Mouse (Mus musculus): ENCODE results near the gene Tmem223. TPM values are rescaled to one million over a fixed set of nuclear protein-coding genes. Genes with fewer than 3 reads are reported as not detected.
"Not testable (repeated sequence)": the region's sequence is repeated elsewhere in the genome, so short reads cannot be mapped to it uniquely, and the experiment has no call there.

Gene Tmem223
- polyA plus RNA-seq, 1 experiment from 2014 or later, result 232 TPM

DNA sequence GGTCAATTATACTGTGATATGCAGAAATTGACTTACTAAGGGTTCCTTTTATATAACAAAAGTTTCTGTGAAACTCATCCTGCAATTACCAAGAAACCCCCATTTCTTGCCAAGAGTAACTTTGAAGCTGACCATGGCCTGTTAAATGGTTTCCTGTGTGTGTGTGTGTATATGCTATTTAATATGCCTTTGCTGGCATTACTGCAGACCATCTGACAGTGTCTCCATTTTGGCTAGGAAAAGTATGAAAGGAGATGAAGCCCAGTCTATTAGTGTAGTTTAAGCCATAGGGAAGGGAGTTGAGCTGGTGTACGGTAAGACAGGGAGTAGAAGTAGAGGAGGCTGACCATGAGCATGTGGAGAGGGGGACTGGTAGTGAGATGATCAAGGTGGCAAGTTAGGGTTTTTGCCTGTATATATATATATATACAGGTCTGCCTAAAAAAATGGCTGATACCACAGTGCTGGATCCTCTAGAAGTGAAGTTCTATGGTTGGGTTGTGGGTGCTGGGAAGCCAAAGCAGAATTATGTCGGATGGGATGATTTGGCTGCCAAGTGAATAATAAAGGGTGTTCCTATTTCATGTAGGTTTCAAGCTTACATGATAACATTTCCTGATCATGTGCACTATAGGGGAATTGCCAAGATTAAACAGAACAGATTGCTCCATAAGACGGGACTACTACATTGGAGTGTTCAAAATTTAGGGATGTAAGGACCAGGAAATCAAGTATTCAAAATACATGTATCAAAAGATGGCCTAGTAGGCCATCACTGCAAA, 44.0 kb upstream of the Tmem223 start:
- H3K4me2 ChIP-seq (replicated peaks; ENCODE audit: low read depth, low read length), result peak overlapping the region; percentile 70; the same call in 1 of the 2 replicates
- 24% methylated on average over 3 of the region's 3 CpGs for WGBS
- H3K4me3 ChIP-seq (ENCODE audit: low read length), result no peak overlapping the region; the same call in 1 of the 2 replicates

DNA sequence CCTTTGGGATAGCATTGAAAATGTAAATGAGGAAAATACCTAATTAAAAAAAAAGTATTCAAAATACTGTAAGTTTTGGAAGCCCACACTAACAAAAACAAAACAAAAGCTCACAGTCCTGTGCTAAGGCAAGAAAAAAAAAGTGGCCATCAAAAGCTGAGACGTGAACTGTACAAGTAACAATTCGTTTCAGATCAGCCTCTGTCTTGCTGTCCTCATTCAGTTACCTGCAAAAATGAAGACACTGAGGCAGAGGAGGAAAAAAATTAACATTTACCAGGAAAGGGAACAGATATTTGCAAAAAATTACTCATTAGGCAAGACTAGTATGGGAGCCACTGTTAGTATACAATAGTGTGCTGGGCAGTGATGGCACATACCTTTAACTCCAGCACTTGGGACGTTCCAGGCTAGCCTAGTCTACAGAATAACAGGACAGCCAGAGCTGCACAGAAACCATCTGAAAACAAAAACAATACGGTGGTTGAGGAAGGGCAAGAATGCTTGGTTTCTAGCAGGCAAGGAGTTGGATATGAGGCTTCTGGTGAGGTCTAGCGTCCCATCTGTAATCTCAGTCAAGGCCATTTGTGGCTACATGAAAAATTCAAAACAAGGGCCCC, 43.2 kb upstream of the Tmem223 start:
- peaks cover 32% of the 10 kb centered on the region for H3K36me3 ChIP-seq (ENCODE audit: control insufficient read depth, insufficient read depth, low read length)
- H3K4me3 ChIP-seq (ENCODE audit: low read length), result no peak overlapping the region
- H3K9ac ChIP-seq (ENCODE audit: low read depth, low read length), result no peak overlapping the region
- ATAC-seq (ENCODE audit: low FRiP score, low TSS enrichment), result no peak
- no peaks in the 10 kb centered on the region for H3K27me3 ChIP-seq (ENCODE audit: control insufficient read depth, insufficient read depth, low read length)
- WGBS, result 22% methylated on average over 5 of the region's 5 CpGs
- no peaks in the 10 kb centered on the region for H3K4me1 ChIP-seq (ENCODE audit: control insufficient read depth, insufficient read depth, low read length)
- H3K4me2 ChIP-seq (replicated peaks; ENCODE audit: low read depth, low read length), result no peak overlapping the region
- H3K9me3 ChIP-seq (ENCODE audit: control insufficient read depth, low read length), result no peaks in the 10 kb centered on the region
- H3K27ac ChIP-seq (ENCODE audit: low read depth, low read length), result no peak overlapping the region

More for the DNA sequence above, 44.0 kb upstream of the Tmem223 start:
- Histone ChIP-seq H3K9ac (ENCODE audit: low read depth, low read length) (no peak overlapping the region), H3K27ac (ENCODE audit: low read depth, low read length) (0 out of 2 replicates have a peak overlapping the region, but pooled peaks have one; percentile 1), H3K9me3 (ENCODE audit: control insufficient read depth, low read length) (no peaks in the 10 kb centered on the region), H3K36me3 (ENCODE audit: control insufficient read depth, insufficient read depth, low read length) (peaks cover 32% of the 10 kb centered on the region), H3K27me3 (ENCODE audit: control insufficient read depth, insufficient read depth, low read length) (no peaks in the 10 kb centered on the region), H3K4me1 (ENCODE audit: control insufficient read depth, insufficient read depth, low read length) (0 out of 2 replicates have a peak, but pooled peaks cover 6% of the 10 kb centered on the region)
- ATAC-seq (ENCODE audit: low FRiP score, low TSS enrichment), result no peak

DNA sequence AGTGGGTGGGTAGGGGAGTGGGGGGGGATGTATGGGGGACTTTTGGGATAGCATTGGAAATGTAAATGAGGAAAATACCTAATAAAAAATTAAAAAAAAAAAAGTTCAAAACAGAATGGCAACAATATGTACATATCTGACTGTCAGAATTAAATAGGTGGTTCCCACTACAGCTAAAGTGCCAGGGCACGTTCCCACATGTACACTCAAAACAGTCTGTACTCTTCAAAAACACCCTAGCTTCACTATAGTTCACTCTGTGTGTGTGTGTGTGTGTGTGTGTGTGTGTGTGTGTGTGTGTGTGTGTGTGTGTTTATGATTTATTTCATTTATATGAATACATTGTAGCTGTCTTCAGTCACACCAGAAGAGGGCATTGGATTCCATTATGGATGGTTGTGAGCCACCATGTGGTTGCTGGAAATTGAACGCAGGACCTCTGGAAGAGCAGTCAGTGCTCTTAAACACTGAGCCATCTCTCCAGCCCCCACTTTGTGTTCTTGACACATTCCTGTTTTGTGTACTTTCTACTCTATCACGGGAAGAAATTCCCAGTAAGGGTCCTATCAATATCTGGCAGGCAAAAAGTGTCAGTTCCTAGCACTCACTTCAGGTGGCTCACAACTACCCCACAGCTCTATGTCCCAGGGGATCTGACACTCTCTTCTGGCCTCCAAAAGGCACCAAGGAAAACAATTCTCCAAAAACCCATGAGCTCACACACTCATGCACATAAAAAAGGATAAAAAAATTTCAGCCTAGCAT, 42.3 kb upstream of the Tmem223 start:
- not testable (repeated sequence) for H3K9me3 ChIP-seq (ENCODE audit: control insufficient read depth, low read length)
- peaks cover 32% of the 10 kb centered on the region for H3K36me3 ChIP-seq (ENCODE audit: control insufficient read depth, insufficient read depth, low read length)

DNA sequence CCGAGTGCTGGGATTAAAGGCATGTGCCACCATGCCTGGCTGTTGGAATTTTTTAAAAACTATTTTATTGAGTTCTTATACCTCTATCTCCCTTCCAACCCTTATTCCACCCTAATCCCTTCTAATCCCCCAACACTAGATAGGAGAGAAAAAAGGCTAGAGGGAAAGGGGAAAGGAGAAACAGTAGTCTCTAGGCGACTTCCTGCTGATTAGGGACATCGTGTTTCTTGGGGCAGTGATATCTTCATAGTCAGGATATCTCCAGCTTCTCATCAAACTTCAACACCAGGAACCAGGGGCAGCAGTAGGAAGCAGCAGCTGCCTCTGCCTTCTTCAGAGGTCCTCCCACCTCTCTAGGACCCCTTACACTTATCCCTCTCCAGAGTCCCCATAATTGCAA, 36.5 kb upstream of the Tmem223 start:
- no peak overlapping the region for H3K4me2 ChIP-seq (replicated peaks; ENCODE audit: low read depth, low read length)
- peaks cover 4% of the 10 kb centered on the region; the same call in 1 of the 2 replicates for H3K4me1 ChIP-seq (ENCODE audit: control insufficient read depth, insufficient read depth, low read length)
- H3K9ac ChIP-seq (ENCODE audit: low read depth, low read length), result no peak overlapping the region
- no peak overlapping the region for H3K4me3 ChIP-seq (ENCODE audit: low read length)
- no peak for ATAC-seq (ENCODE audit: low FRiP score, low TSS enrichment)
- H3K27me3 ChIP-seq (ENCODE audit: control insufficient read depth, insufficient read depth, low read length), result no peaks in the 10 kb centered on the region
- H3K36me3 ChIP-seq (ENCODE audit: control insufficient read depth, insufficient read depth, low read length), result peaks cover 21% of the 10 kb centered on the region
- 70% methylated on average over 3 of the region's 3 CpGs for WGBS
- H3K27ac ChIP-seq (ENCODE audit: low read depth, low read length), result no peak overlapping the region
- H3K9me3 ChIP-seq (ENCODE audit: control insufficient read depth, low read length), result no peaks in the 10 kb centered on the region

More for the DNA sequence above, 42.3 kb upstream of the Tmem223 start:
- not testable (repeated sequence) for H3K4me1 ChIP-seq (ENCODE audit: control insufficient read depth, insufficient read depth, low read length); H3K4me2 ChIP-seq (replicated peaks; ENCODE audit: low read depth, low read length); H3K9ac ChIP-seq (ENCODE audit: low read depth, low read length); H3K4me3 ChIP-seq (ENCODE audit: low read length); ATAC-seq (ENCODE audit: low FRiP score, low TSS enrichment); H3K27ac ChIP-seq (ENCODE audit: low read depth, low read length); H3K27me3 ChIP-seq (ENCODE audit: control insufficient read depth, insufficient read depth, low read length)
- 47% methylated on average over 3 of the region's 3 CpGs for WGBS

DNA sequence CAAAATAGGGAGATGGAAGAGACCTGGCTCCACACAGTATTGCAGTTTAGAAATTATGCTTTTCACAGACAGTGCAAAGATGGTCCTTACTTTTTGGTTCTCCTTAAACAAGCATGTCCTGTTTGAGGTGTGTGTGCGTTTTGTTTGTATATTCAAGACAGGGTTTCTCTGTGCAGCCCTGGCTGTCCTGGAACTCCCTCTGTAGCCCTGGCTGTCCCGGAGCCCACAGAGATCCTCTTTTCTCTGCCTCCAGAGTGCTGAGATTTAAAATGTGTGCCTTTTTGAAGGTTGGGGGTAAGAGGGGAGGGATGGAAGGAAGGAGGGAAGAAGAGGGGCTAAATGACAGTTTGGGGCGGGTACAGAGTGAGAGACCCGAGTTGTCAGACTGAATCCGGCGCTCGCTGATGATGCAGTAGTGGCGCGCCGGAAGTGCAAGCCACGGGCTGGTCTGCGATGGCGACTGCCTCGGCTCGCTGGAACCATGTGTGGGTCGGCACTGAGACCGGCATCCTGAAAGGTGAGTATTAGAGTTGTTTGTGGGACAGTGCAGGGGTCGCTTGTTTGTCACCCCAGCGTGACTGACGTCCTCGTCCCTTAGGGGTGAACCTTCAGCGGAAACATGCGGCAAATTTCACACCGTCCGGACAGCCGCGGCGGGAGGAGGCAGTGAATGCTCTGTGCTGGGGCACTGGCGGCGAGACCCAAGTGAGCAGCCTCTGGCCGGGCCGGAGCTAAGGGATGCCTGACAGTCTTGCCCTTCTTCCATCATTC, 35.2 kb upstream of the Tmem223 start, which contains the start of gene Wdr74:
Gene Wdr74 (plus strand): TSS at position 439 of the 771 bp plus-strand sequence.
- Histone ChIP-seq H3K36me3 (ENCODE audit: control insufficient read depth, insufficient read depth, low read length) (peaks cover 33% of the 10 kb centered on the region), H3K9me3 (ENCODE audit: control insufficient read depth, low read length) (no peaks in the 10 kb centered on the region), H3K9ac (ENCODE audit: low read depth, low read length) (peak within 1 kb of the TSS; percentile 84), H3K27me3 (ENCODE audit: control insufficient read depth, insufficient read depth, low read length) (no peaks in the 10 kb centered on the region), H3K4me3 (ENCODE audit: low read length) (peak within 1 kb of the TSS; percentile 80), H3K27ac (ENCODE audit: low read depth, low read length) (peak within 1 kb of the TSS; percentile 61), H3K4me2 (replicated peaks; ENCODE audit: low read depth, low read length) (peak within 1 kb of the TSS; percentile 77), H3K4me1 (ENCODE audit: control insufficient read depth, insufficient read depth, low read length) (peaks cover 7% of the 10 kb centered on the region; the same call in 1 of the 2 replicates)
- ATAC-seq (ENCODE audit: low FRiP score, low TSS enrichment), result peak; percentile 94
- under 1% methylated on average over 32 of the region's 32 CpGs for WGBS

DNA sequence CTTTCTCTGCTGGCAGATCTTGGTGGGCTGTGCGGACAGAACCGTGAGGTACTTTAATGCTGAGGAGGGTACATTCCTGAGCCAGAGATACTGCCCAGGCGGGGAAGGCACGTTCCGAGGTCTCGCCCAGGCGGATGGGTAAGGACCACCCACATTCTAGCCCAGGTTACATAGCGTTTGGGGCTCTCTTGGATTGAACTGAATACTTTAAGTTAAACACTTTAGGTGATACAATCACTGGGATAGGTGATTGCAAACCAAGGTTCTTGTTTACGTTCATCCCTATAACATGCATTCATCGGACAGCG, 34.7 kb upstream of the Tmem223 start:
- Histone ChIP-seq H3K27ac (ENCODE audit: low read depth, low read length) (peak overlapping the region; percentile 61), H3K9me3 (ENCODE audit: control insufficient read depth, low read length) (no peaks in the 10 kb centered on the region), H3K9ac (ENCODE audit: low read depth, low read length) (peak overlapping the region; percentile 84), H3K27me3 (ENCODE audit: control insufficient read depth, insufficient read depth, low read length) (no peaks in the 10 kb centered on the region), H3K4me2 (replicated peaks; ENCODE audit: low read depth, low read length) (peak overlapping the region; percentile 77), H3K4me3 (ENCODE audit: low read length) (peak overlapping the region; percentile 80), H3K4me1 (ENCODE audit: control insufficient read depth, insufficient read depth, low read length) (peaks cover 7% of the 10 kb centered on the region; the same call in 1 of the 2 replicates), H3K36me3 (ENCODE audit: control insufficient read depth, insufficient read depth, low read length) (peaks cover 35% of the 10 kb centered on the region)
- peak; percentile 43; the same call in 1 of the 2 replicates for ATAC-seq (ENCODE audit: low FRiP score, low TSS enrichment)
- 3% methylated on average over 11 of the region's 11 CpGs for WGBS

DNA sequence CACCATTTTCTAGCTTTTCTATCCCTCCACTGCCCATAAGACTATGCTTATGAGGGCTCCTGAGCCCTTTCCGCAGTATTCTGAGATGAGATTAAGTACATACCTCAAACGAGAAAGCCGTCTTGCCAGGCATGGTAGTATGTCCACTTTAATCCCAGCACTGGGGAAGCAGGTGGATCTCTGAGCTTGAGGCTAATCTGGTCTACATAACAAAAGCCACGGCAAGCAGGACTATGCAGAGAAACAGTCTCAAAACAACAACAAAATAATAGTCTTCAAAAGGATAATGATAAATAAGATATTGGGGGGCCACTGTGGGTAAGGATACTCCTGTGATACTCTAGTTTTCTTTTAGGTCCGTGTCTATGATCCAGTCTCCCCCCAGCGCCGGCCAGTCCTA, 31.9 kb upstream of the Tmem223 start:
- Histone ChIP-seq H3K9me3 (ENCODE audit: control insufficient read depth, low read length) (no peaks in the 10 kb centered on the region), H3K27me3 (ENCODE audit: control insufficient read depth, insufficient read depth, low read length) (no peaks in the 10 kb centered on the region), H3K9ac (ENCODE audit: low read depth, low read length) (no peak overlapping the region), H3K4me2 (replicated peaks; ENCODE audit: low read depth, low read length) (no peak overlapping the region), H3K4me1 (ENCODE audit: control insufficient read depth, insufficient read depth, low read length) (peaks cover 17% of the 10 kb centered on the region; the same call in 1 of the 2 replicates), H3K27ac (ENCODE audit: low read depth, low read length) (no peak overlapping the region), H3K4me3 (ENCODE audit: low read length) (no peak overlapping the region), H3K36me3 (ENCODE audit: control insufficient read depth, insufficient read depth, low read length) (peaks cover 48% of the 10 kb centered on the region)
- ATAC-seq (ENCODE audit: low FRiP score, low TSS enrichment), result no peak
- 92% methylated on average over 7 of the region's 7 CpGs for WGBS

DNA sequence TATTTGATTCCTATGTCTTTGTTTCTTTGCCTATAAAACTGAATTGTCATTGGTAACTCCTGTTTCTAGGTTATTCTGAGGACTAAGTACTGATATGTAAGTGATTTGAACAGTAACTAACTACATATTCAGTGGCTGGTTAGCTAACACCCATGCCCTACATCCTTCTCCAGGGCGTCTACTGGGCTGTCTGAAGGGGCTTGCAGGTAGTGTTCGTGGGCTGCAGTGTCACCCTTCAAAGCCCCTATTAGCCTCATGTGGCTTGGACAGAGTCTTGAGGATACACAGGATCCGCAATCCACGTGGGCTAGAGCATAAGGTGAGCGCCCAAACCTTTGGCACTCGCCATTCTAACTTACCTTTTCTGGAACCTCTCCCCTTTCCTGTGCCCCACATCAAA, 31.1 kb upstream of the Tmem223 start:
- 94% methylated on average over 6 of the region's 6 CpGs for WGBS
- peaks cover 17% of the 10 kb centered on the region; the same call in 1 of the 2 replicates for H3K4me1 ChIP-seq (ENCODE audit: control insufficient read depth, insufficient read depth, low read length)
- H3K4me3 ChIP-seq (ENCODE audit: low read length), result no peak overlapping the region
- H3K27ac ChIP-seq (ENCODE audit: low read depth, low read length), result no peak overlapping the region
- peaks cover 51% of the 10 kb centered on the region for H3K36me3 ChIP-seq (ENCODE audit: control insufficient read depth, insufficient read depth, low read length)
- H3K27me3 ChIP-seq (ENCODE audit: control insufficient read depth, insufficient read depth, low read length), result no peaks in the 10 kb centered on the region
- no peak overlapping the region for H3K9ac ChIP-seq (ENCODE audit: low read depth, low read length)
- no peak for ATAC-seq (ENCODE audit: low FRiP score, low TSS enrichment)
- no peaks in the 10 kb centered on the region for H3K9me3 ChIP-seq (ENCODE audit: control insufficient read depth, low read length)
- H3K4me2 ChIP-seq (replicated peaks; ENCODE audit: low read depth, low read length), result no peak overlapping the region
